Mouse (Mus musculus) kidney, embryonic 15.5 days (tissue): ENCODE data around the gene Batf2. TPM values are rescaled to one million over a fixed set of nuclear protein-coding genes. Genes with fewer than 3 reads are reported as not detected.
A peak's percentile ranks its signal among the peaks of the same experiment; 100 is the strongest.

Experiments
- ATAC-seq: fragments of 200-750 bp; cut with Nextera tagmentation; replicated peaks from 2 replicates; pipeline ENCODE4 v1.8.0; 2017; ENCODE audit warnings: moderate TSS enrichment; ENCODE audit not compliant: low FRiP score
- H3K27ac ChIP-seq: fragments of 300-500 bp; sonication (generic); 2 replicates; pipeline ENCODE4 v1.5.1; 2015; ENCODE audit warnings: mild to moderate bottlenecking, inconsistent platforms
- H3K27me3 ChIP-seq: fragments of 300-500 bp; sonication (generic); 2 replicates; pipeline ENCODE4 v1.6.1; 2015; ENCODE audit warnings: inconsistent platforms
- H3K36me3 ChIP-seq: fragments of 300-500 bp; sonication (generic); 2 replicates; pipeline ENCODE4 v1.6.1; 2015; ENCODE audit warnings: inconsistent platforms
- H3K4me1 ChIP-seq: fragments of 300-500 bp; sonication (generic); 2 replicates; pipeline ENCODE4 v1.6.1; 2015; ENCODE audit warnings: inconsistent platforms
- H3K4me2 ChIP-seq: fragments of 300-500 bp; sonication (generic); 2 replicates; pipeline ENCODE4 v1.6.1; 2015; ENCODE audit warnings: moderate library complexity, mild to moderate bottlenecking, inconsistent platforms
- H3K4me3 ChIP-seq: fragments of 300-500 bp; sonication (generic); replicated peaks from 2 replicates; pipeline ENCODE4 v1.5.1; 2015; ENCODE audit warnings: mild to moderate bottlenecking, inconsistent platforms
- H3K9ac ChIP-seq: fragments of 300-500 bp; sonication (generic); 2 replicates; pipeline ENCODE4 v1.6.1; 2015; ENCODE audit warnings: mild to moderate bottlenecking, inconsistent platforms
- H3K9me3 ChIP-seq: fragments of 300-500 bp; sonication (generic); replicated peaks from 2 replicates; pipeline ENCODE4 v1.6.1; 2016; ENCODE audit warnings: inconsistent platforms
- WGBS: fragments of 180-500 bp; shearing (Covaris S2); methylation state at CpG from one replicate; pipeline ENCODE4 v1.1.7; 2015; ENCODE audit warnings: mixed read lengths; 5-methylcytosine and 5-hydroxymethylcytosine counted together
- polyA plus RNA-seq: library from polyadenylated mRNA; unstranded; fragments of >200 nt; fragmentation: Nextera tagmentation; extraction: Ambion mirVana; gene quantifications from 2 replicates; pipeline ENCODE4 v1.2.1, GENCODE M21; 2015

Batf2 gene
- polyA plus RNA-seq, 1 experiment from 2014 or later: 0.52 TPM

DNA sequence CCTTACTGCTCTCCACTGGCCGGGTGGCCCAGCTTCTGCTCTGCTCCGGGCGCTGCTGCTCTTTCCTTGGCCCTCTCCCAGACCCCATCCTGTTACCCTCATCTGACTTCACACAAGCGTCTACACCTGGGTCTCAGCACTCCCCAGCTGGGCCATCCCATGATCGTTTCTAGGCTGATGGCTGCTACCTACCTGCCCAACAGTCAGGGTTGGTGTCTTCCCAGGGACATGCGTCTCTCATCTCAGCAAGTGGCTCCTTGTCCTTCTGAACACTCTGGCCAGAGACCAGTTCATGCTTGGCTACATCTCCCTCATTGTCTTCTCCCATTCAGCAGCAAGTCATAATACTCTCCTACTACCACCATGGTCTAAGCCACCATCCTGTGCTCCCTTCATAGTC is 1.1 kb upstream of the Batf2 start:
- Histone ChIP-seq H3K36me3 (peaks cover 32% of the 10 kb centered on the region), H3K27me3 (no peaks in the 10 kb centered on the region), H3K9ac (peak overlapping the region; percentile 78; the same call in 1 of the 2 replicates), H3K4me2 (peak overlapping the region; percentile 77), H3K4me1 (peaks cover 16% of the 10 kb centered on the region), H3K27ac (no peak overlapping the region), H3K9me3 (0 out of 2 replicates have a peak, but pooled peaks cover 2% of the 10 kb centered on the region), H3K4me3 (peak overlapping the region; percentile 71)
- WGBS: 93% methylated on average over 6 of the region's 6 CpGs
- no peak for ATAC-seq

DNA sequence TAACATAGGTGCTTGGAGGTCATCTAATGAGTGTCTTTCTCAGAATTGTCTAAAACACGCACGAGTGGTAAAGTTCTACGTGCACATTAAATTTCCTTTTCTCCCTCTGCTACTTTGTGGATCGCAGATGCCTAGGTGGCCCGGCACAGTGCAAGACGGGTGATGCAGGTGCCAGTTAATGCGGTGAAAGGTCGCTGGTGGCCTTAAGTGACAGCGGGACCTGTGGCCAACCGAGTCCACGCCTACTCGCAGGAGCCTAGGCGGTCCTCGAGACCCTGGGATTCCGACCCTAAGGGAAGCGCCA is 457 bp upstream of the Batf2 start:
- H3K9ac ChIP-seq: peak overlapping the region; percentile 78
- ATAC-seq: no peak
- peaks cover 26% of the 10 kb centered on the region for H3K36me3 ChIP-seq
- H3K27me3 ChIP-seq: no peaks in the 10 kb centered on the region
- H3K27ac ChIP-seq: peak overlapping the region; percentile 94
- H3K4me1 ChIP-seq: peaks cover 16% of the 10 kb centered on the region
- 0 out of 2 replicates have a peak, but pooled peaks cover 2% of the 10 kb centered on the region for H3K9me3 ChIP-seq
- peak overlapping the region; percentile 77 for H3K4me2 ChIP-seq
- 4% methylated on average over 16 of the region's 16 CpGs for WGBS
- H3K4me3 ChIP-seq: peak overlapping the region; percentile 71

GRCm38 (mm10) chr19:6141394-6141749 is 589 bp downstream of the Batf2 start, which contains the start of gene Arl2:
Arl2 (minus strand) TSS chr19:6141548.
- Histone ChIP-seq H3K4me1 (peaks cover 16% of the 10 kb centered on the region), H3K27me3 (no peaks in the 10 kb centered on the region), H3K4me2 (peak within 1 kb of the TSS; percentile 77), H3K36me3 (peaks cover 15% of the 10 kb centered on the region), H3K9ac (peak within 1 kb of the TSS; percentile 78), H3K9me3 (0 out of 2 replicates have a peak, but pooled peaks cover 2% of the 10 kb centered on the region), H3K4me3 (peak within 1 kb of the TSS; percentile 71), H3K27ac (peak within 1 kb of the TSS; percentile 94)
- peak; percentile 72 for ATAC-seq
- WGBS: under 1% methylated on average over 15 of the region's 15 CpGs

DNA sequence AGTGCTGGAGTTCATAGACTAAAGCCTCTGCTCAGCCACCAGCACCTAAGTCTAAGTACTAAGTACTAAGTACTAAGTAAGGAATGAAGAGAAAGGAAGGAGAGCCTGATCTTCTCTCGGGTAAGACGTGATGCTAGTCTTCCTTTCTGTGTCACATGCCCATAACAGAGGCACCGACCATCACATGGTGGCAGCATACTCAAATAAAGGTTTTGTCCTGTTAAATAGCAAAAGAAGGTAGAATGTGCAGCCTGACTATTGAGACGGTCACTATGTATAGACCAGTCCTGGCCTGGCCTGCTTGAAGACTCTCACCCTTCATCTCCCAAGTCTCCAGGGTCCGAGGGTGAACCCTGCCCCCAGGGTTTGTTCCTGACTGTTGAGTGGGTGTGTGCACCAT is 4.1 kb downstream of the Batf2 start:
- no peaks in the 10 kb centered on the region for H3K36me3 ChIP-seq
- H3K4me1 ChIP-seq: peaks cover 12% of the 10 kb centered on the region
- H3K27me3 ChIP-seq: no peaks in the 10 kb centered on the region
- ATAC-seq: no peak
- H3K4me3 ChIP-seq: no peak overlapping the region
- no peak overlapping the region for H3K27ac ChIP-seq
- 0 out of 2 replicates have a peak, but pooled peaks cover 2% of the 10 kb centered on the region for H3K9me3 ChIP-seq
- H3K9ac ChIP-seq: no peak overlapping the region
- no peak overlapping the region for H3K4me2 ChIP-seq
- 74% methylated on average over 5 of the region's 5 CpGs for WGBS

DNA sequence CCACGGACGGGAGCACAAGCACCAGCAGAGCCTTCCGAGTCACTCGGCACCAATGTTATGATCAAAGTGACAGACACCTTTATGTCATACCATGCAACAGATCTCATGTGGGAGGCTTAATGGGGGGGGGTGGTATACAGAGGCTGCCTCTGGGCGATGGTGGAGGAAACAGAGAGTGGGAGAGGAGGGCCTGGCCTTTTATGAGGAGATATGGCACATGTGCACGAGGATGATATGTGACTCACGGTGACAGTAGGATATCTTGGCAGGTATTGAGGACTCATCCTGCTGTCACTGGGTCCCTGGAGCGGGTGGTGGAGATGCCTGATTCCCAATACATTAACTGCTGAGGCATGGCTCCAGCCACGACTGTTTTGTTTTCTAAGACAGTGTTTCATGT is 14.4 kb downstream of the Batf2 start:
- H3K27ac ChIP-seq: no peak overlapping the region
- no peak overlapping the region for H3K4me3 ChIP-seq
- ATAC-seq: no peak
- H3K9ac ChIP-seq: no peak overlapping the region
- H3K36me3 ChIP-seq: no peaks in the 10 kb centered on the region
- no peaks in the 10 kb centered on the region for H3K27me3 ChIP-seq
- no peaks in the 10 kb centered on the region for H3K9me3 ChIP-seq
- 69% methylated on average over 9 of the region's 9 CpGs for WGBS
- no peaks in the 10 kb centered on the region for H3K4me1 ChIP-seq
- H3K4me2 ChIP-seq: no peak overlapping the region

- no peaks in the 10 kb centered on the region for H3K27me3 ChIP-seq
- H3K27ac ChIP-seq: no peak overlapping the region
- no peaks in the 10 kb centered on the region for H3K36me3 ChIP-seq
- no peak overlapping the region for H3K4me3 ChIP-seq
- no peak for ATAC-seq
- 59% methylated on average over 8 of the region's 8 CpGs for WGBS
- H3K9ac ChIP-seq: no peak overlapping the region
- no peaks in the 10 kb centered on the region for H3K4me1 ChIP-seq
- no peaks in the 10 kb centered on the region for H3K9me3 ChIP-seq
- no peak overlapping the region for H3K4me2 ChIP-seq
Measured at GRCm38 (mm10) chr19:6156372-6156771, 15.6 kb downstream of the Batf2 start.

DNA sequence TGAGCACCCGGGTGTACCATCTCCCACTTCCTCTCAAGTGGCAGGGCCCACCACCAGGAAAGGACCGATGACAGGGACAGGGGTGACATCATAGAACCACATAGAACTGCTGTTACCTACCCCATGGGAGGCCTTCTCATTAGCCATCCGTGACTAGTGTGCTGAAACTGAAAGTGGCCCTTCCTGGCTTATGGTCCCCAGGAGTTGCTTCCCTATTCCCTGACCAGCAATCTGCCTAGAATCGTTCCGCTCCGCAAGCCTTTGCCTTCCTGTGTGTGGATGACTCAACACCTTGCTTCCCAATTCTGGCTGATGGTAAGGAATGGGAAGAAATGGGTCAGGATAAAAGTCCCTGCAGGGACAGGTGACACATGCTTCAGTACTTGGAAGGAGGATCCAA is 16.4 kb downstream of the Batf2 start:
- Histone ChIP-seq H3K4me3 (no peak overlapping the region), H3K27ac (no peak overlapping the region), H3K4me2 (no peak overlapping the region), H3K36me3 (no peaks in the 10 kb centered on the region), H3K4me1 (no peaks in the 10 kb centered on the region), H3K27me3 (no peaks in the 10 kb centered on the region), H3K9me3 (no peaks in the 10 kb centered on the region), H3K9ac (no peak overlapping the region)
- 58% methylated on average over 6 of the region's 6 CpGs for WGBS
- no peak; the same call in 1 of the 2 replicates for ATAC-seq

- Histone ChIP-seq H3K4me2 (peak overlapping the region; percentile 27; the same call in 1 of the 2 replicates), H3K4me3 (no peak overlapping the region), H3K27ac (no peak overlapping the region), H3K27me3 (no peaks in the 10 kb centered on the region), H3K9ac (no peak overlapping the region), H3K4me1 (peaks cover 7% of the 10 kb centered on the region; the same call in 1 of the 2 replicates), H3K36me3 (no peaks in the 10 kb centered on the region), H3K9me3 (no peaks in the 10 kb centered on the region)
- ATAC-seq: no peak
- 59% methylated on average over 10 of the region's 10 CpGs for WGBS
Measured at GRCm38 (mm10) chr19:6163872-6164547, 23.2 kb downstream of the Batf2 start.

DNA sequence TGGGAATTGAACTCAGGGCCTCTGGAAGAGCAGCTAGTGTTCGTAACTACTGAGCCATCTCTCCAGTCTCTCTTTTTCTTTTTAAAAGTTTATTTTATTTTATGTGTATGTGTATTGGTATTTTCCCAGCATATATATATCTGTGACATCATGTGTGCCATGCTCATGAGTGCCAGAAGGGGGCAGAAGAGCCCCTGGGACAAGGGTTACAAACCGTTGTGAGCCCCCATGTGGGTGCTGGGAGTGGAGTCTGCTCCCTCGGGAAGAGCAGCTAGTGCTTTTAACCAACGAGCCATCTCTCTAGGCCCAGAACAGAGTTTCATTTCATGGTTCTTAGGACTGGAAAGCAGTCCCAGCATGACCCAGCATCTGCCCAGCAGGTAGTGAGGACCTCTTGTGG is 26.0 kb downstream of the Batf2 start:
- 80% methylated on average over 4 of the region's 4 CpGs for WGBS
- Histone ChIP-seq H3K4me3 (no peak overlapping the region), H3K36me3 (no peaks in the 10 kb centered on the region), H3K27me3 (no peaks in the 10 kb centered on the region), H3K4me1 (peaks cover 7% of the 10 kb centered on the region; the same call in 1 of the 2 replicates), H3K9ac (no peak overlapping the region), H3K27ac (no peak overlapping the region), H3K4me2 (no peak overlapping the region), H3K9me3 (no peaks in the 10 kb centered on the region)
- ATAC-seq: no peak

DNA sequence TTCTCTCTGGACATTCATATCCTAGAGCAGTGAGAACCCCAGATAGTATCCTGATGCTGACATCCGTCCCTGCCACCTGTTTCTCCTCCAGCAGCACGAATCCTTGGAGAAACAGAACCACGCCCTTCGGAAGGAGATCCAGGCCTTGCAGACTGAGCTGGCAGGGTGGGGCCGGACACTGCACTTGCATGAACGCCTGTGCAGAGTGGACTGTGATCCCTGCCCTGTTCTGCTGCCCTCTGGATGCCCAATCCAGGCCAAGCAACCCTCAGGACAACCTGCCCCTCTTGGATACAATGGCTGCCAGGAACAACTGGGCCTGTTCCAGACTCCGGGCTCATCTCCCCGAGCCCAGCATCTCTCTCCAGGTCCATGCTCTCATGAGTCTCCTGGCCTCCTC is 30.4 kb downstream of the Batf2 start:
- Histone ChIP-seq H3K27me3 (no peaks in the 10 kb centered on the region), H3K36me3 (no peaks in the 10 kb centered on the region), H3K9me3 (no peaks in the 10 kb centered on the region), H3K4me2 (no peak overlapping the region), H3K9ac (no peak overlapping the region), H3K4me3 (no peak overlapping the region), H3K4me1 (no peaks in the 10 kb centered on the region), H3K27ac (no peak overlapping the region)
- no peak for ATAC-seq
- 82% methylated on average over 8 of the region's 8 CpGs for WGBS

- no peak overlapping the region for H3K27ac ChIP-seq
- no peaks in the 10 kb centered on the region for H3K27me3 ChIP-seq
- H3K9me3 ChIP-seq: no peaks in the 10 kb centered on the region
- H3K4me2 ChIP-seq: no peak overlapping the region
- no peaks in the 10 kb centered on the region for H3K36me3 ChIP-seq
- H3K4me3 ChIP-seq: no peak overlapping the region
- no peaks in the 10 kb centered on the region for H3K4me1 ChIP-seq
- no peak overlapping the region for H3K9ac ChIP-seq
- 35% methylated on average over 5 of the region's 5 CpGs for WGBS
- no peak for ATAC-seq
Measured at GRCm38 (mm10) chr19:6174771-6175170, 34.0 kb downstream of the Batf2 start.

- ATAC-seq: no peak
- WGBS: 95% methylated on average over 6 of the region's 6 CpGs
- no peaks in the 10 kb centered on the region for H3K36me3 ChIP-seq
- H3K27me3 ChIP-seq: no peaks in the 10 kb centered on the region
- H3K9ac ChIP-seq: no peak overlapping the region
- H3K4me3 ChIP-seq: no peak overlapping the region
- no peaks in the 10 kb centered on the region for H3K9me3 ChIP-seq
- H3K27ac ChIP-seq: no peak overlapping the region
- no peak overlapping the region for H3K4me2 ChIP-seq
- H3K4me1 ChIP-seq: no peaks in the 10 kb centered on the region
Measured at GRCm38 (mm10) chr19:6178775-6179174, 38.0 kb downstream of the Batf2 start.

DNA sequence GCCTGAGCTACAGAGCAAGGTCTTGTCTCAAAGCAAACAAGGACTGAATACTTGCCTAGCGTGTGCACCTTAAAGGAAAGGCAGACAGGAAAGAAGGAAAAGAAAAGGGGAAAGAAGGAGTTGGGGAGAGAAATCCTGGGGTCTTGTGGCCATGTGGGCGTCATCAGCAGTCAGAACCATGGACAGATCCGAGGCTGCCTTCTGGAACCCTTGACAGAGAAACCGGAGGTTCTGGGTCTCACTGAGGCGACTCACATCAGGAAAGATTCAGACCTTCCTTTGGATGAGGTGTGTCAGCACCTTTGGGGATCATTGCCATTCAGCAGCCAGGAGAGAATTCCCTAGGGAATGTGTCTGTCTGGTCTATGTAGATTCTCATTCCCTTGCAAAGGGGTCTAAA is 40.8 kb downstream of the Batf2 start:
- no peaks in the 10 kb centered on the region for H3K36me3 ChIP-seq
- WGBS: 23% methylated on average over 5 of the region's 5 CpGs
- ATAC-seq: no peak

More for the DNA sequence above, 40.8 kb downstream of the Batf2 start:
- Histone ChIP-seq H3K27ac (no peak overlapping the region), H3K4me3 (no peak overlapping the region), H3K4me2 (no peak overlapping the region), H3K9ac (no peak overlapping the region), H3K27me3 (no peaks in the 10 kb centered on the region), H3K9me3 (no peaks in the 10 kb centered on the region), H3K4me1 (no peaks in the 10 kb centered on the region)
